Mouse (Mus musculus): ENCODE results near the gene Tmem91.
A peak's percentile ranks its signal among the peaks of the same experiment; 100 is the strongest.

Tmem91 gene

GRCm38 (mm10) chr7:25672442-25672841, 2.5 kb downstream of the Tmem91 start:
- no peak for DNase-seq (ENCODE audit: extremely low read depth, insufficient read length, low spot score)

DNA sequence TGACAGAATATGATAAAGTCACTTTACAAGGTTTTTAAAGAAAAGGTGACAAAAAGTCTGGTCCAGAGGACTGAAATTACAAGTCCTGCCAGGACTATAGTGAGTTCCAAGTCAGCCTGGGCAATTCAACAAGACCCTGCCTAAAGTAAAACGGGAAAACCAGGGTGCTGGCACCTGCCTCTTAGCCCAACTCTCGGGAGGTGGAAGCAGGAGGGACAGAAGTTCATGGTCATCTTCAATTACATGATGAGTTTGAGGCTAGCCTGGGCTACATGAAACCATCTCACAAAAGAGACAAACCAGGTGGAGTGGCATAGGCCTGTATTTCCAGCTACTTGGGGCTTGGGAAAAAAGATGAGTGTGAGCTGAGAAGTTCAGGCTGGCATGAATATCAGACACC, 3.3 kb downstream of the Tmem91 start:
- DNase-seq (ENCODE audit: extremely low read depth, insufficient read length, low spot score): no peak

DNA sequence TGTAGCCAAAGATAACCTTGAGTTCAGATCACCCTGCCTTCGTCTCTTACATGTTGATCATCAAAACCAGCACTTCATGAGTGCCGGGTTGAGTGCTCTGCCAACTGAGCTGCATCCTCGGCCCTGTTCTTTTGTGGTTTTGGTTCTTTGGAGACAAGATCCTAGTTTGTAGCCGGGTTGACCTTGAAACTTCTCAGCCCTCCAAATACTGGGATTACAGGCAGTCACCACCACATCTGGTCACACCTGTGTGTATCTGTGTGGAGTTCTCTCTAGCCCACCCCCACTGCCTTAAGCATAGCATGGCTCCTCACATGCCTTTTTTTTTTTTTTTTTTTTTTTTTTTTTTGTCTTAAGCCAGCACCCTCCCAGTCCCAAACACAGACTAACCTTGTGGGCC, 4.9 kb downstream of the Tmem91 start:
- DNase-seq (ENCODE audit: extremely low read depth, insufficient read length, low spot score): no peak

- no peak for DNase-seq (ENCODE audit: extremely low read depth, insufficient read length, low spot score)
Measured at GRCm38 (mm10) chr7:25669631-25670030, 5.3 kb downstream of the Tmem91 start.

- DNase-seq (ENCODE audit: extremely low read depth, insufficient read length, low spot score): no peak
Measured at GRCm38 (mm10) chr7:25669158-25669557, 5.8 kb downstream of the Tmem91 start.

DNA sequence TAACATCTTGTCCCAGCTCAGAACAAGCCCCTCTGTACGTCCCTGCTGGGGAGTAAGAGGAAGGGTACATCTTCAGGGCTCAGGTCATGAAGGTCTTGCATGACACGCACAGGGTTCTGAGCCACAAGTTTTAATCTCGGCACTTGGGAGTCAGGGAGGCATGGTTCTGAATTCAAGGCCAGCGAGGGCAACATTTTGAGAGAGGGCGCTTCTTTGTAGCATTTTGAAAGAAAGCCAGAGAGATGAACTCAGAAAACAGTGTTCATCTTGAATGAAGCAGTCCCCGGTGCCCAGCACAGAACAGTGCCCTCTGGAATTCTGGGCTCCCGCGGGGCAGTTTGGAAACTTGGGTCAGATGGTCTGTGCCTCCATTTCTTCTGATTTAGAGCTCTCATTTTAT, 8.6 kb downstream of the Tmem91 start:
- no peak for DNase-seq (ENCODE audit: extremely low read depth, insufficient read length, low spot score)

DNA sequence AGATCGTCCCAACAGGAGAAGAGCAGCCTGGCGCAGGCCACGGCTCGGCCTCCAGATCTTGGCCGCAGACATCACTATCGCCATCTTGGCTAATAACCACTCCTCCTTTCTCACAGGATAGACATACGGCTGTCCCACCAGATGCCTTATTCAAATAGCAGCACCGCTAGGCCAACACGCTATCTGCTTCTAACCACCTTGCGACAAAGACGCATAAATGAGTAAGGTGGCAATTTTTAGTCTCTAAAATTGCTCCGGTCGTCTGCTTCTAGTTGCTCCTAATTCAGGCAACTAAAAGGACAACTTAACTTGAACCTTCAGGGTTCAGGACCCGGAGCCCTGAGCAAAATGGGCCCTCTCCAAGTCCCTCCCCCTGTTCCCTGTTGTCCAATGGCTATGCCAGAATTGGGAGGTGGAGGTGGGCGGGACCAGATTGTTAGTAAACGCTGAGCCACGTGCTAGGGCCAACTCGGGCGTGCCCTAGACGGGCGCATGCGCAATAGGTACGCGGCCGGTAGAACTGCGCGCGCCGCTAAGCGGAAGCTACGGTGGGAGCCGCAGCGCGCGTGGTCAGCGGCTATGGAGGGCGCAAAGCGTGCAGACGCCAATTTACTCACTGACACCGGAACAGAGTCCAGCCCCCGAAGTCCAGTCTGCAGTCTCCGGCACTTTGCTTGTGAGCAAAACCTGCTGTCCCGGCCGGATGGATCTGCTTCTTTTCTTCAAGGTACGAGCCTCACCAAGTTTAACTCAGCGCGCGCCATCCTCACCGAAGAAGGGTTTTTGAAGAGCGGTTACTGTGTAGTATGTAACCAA, 16.1 kb downstream of the Tmem91 start, which contains the start of the genes Bckdha and Exosc5:
Bckdha (minus strand) TSS at position 325 of the 816 bp plus-strand sequence.
Exosc5 (plus strand) TSS at position 508 of the 816 bp plus-strand sequence.
- DNase-seq (ENCODE audit: extremely low read depth, insufficient read length, low spot score): peak; percentile 96

DNA sequence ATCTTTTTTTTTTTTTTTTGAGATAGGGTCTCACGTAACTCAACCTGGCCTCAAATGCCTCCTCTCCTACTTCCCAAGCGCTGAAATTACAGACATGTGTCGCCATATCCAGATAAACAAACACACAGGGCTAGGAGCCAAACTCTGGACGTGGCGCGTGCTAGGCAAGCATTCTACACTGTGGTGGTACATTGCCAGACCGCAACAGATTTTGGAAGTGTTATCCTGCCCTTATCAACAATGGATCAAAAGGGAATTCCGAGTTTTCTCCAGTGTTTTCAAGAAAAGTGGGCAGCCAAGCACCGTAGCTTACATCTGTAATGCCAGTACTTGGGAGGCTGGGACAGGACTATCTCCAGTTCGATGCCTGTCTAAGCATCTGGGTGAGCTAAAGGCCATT, 17.2 kb downstream of the Tmem91 start:
- no peak for DNase-seq (ENCODE audit: extremely low read depth, insufficient read length, low spot score)

DNA sequence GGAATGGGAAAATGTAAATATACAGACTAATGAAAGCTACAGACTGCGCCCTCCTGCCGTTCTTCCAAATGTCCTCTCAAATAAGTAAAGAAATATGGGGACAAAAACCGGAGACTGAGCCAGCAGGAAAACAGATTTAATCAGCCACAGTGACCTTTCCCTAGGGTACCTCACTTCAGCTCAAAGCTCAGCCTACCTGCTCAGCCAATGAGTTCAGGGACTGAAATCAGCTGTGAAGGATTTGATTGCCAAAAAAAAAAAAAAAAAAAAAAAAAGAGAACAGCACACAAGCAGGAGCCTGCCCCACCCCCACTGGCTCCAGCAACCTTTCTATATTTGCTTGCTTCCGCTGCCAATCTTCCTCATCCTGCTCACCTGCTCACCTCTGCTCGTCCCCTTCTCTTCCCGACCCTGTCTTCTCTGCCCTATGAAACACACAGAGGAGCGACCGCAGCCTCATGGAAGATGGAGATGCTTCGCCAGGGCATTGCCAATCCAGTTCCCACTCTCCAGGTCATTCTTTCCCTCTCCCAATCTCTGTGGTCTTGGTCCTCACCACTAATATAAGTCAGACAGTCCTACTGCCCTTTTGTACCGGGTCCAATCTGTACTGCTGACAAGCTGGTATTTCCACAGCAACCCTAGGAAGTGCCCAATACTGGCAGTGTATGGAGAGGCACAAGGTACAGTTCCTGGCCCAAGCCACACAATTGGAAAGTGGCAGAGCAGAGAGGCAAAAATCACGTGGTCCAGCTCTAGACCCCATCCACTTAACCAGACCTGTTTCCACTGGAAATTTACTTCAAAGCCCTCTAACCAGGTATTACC, 19.2 kb downstream of the Tmem91 start:
- no peak for DNase-seq (ENCODE audit: extremely low read depth, insufficient read length, low spot score)

DNA sequence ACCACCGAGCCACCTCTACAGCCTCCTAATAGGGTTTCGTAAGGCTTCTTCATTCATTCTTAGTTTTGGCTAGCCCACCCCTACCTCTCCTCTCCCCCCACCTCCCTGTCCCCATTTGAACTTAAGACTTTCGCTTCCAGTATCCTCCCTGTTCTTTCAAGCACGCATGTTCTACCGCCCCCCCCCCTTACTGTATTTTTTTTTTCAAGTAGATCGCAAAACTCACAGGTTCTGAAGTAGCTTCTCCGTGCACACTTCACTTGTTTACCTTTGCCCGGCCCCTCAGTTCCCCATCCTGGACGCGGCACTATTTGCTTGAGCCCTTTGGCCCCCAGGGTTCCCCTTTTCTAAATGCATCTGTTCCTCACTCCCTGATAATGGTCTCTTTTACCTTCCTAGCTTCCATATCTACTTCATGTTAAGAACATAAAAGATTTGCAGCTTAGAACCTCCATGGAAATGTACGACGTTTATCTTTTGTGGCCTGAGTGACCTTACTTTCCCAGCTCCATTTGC, 22.7 kb downstream of the Tmem91 start:
- DNase-seq (ENCODE audit: extremely low read depth, insufficient read length, low spot score): no peak

DNA sequence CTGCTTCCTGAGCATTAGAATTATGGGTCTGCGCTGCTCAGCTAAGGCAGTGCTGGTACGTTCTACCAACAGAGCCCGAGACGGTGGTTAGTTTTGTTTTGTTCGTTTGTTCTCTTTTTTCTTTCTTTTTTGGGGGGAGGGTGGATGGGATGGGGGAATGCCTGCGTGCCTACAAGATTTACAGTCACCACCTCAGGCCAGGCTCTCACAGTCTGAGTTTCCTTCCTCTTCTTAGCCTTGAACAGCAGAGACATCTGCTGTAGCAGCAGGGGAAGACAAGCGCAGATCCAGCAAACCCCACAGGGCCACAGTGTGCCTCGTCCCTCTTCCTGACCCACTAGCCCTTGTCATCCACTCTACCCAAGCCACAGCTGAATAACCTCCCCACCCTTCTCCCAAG, 23.7 kb downstream of the Tmem91 start:
- DNase-seq (ENCODE audit: extremely low read depth, insufficient read length, low spot score): no peak

DNA sequence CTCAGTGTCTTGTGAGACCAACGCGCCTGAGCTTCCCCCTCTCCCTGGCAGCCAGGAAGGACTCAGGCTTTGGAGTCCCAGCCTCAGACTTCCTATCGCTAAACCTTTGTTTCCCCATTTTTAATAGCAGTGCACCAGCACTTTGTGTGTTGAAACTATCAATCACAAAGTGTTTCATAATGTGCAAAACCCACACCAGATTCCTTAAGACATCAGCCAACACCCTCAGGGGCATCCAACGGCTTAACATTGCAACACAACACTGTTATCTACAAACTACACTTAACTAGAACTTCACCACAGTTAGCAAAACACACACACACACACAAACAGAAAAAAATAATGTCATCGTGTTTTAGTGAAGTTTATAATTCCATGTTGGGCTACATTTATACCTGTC, 25.1 kb downstream of the Tmem91 start:
- no peak for DNase-seq (ENCODE audit: extremely low read depth, insufficient read length, low spot score)

DNA sequence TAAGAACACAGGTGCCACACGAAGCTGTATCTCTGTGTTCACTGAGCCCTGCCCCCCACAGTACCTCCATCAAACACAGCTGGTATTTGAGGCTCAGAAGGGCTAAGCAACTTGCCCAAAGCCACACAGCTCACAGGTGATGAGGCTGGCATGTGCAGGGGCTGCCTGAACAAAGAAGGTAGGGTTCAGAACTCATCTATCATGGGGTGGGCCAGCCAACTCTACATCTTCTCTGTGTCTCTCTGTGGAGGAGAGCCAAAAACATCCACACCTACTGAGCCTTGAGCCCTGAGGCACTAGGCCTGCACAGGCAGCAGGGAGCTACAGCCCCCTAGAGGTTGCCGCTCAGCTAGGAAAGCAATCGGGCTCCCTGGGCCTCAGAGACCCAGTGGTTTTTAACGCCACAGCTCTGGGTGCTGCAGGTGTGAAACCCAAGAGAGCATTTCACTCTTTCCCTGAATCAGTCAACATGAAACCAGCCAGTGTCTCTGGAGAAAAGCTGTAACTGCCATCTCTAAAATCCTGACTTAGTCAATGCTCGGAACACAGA, 27.3 kb downstream of the Tmem91 start:
- DNase-seq (ENCODE audit: extremely low read depth, insufficient read length, low spot score): no peak

DNA sequence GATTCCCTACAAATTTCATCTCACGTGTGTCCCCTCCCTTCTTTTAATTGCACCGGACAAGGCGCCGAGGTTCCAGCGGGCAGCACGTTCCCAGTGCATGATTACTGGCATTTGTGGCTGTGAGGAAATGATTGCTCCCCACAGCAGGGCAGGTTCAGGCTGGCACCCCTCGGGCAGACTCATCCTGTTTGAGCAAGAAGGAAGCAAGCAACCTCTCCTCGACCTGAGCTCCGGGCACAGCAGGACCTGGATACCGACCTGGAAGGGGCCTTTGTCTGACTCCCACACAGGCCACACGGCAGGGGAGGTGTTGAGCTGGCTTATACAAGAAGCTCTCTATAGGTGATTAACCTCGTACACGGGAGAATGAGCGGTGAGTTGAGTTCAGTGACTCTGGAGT, 29.9 kb downstream of the Tmem91 start:
- no peak for DNase-seq (ENCODE audit: extremely low read depth, insufficient read length, low spot score)

- DNase-seq (ENCODE audit: extremely low read depth, insufficient read length, low spot score): no peak
Measured at GRCm38 (mm10) chr7:25644631-25645030, 30.3 kb downstream of the Tmem91 start.

DNA sequence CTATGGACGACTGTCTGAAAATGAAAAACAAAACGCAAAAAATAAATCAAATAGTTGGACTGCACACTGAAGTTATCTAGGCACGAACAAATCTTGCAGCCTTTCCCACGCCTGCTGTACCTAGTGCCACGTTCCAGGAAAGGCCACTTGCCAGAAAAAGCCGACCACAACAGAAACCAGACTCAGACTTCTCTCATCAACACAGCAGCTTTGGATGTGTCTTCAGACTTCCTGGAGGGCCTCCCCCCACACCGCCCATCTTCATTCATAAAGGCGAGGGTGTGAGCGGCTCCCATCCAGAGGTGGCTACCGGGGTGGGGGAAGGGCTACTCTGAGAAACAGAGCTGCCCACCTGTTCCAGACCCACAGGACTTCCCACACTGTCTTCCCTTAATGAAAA, 30.8 kb downstream of the Tmem91 start:
- no peak for DNase-seq (ENCODE audit: extremely low read depth, insufficient read length, low spot score)

- DNase-seq (ENCODE audit: extremely low read depth, insufficient read length, low spot score): no peak
Measured at GRCm38 (mm10) chr7:25639754-25640153, 35.2 kb downstream of the Tmem91 start.

- no peak for DNase-seq (ENCODE audit: extremely low read depth, insufficient read length, low spot score)
Measured at GRCm38 (mm10) chr7:25637099-25637498, 37.9 kb downstream of the Tmem91 start.

DNA sequence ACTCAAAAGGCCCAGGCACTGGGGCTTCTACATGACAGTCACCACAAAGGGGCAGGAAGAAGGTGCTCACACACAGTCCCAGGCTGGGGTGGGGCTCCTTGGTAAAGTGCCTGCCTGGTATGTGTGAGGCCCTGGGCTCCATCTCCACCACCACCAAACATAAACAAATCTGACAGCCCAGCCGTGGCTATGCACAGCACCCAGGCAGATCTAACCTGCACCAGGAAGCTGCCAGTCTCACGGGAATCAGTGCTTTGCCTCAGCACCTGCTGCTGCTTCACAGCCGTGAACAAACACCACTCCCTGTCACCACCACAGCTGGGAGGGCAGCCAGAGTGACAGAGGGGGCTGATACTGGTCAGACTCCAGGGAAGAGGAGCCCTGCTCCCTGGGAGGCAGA, 38.6 kb downstream of the Tmem91 start:
- DNase-seq (ENCODE audit: extremely low read depth, insufficient read length, low spot score): no peak

DNA sequence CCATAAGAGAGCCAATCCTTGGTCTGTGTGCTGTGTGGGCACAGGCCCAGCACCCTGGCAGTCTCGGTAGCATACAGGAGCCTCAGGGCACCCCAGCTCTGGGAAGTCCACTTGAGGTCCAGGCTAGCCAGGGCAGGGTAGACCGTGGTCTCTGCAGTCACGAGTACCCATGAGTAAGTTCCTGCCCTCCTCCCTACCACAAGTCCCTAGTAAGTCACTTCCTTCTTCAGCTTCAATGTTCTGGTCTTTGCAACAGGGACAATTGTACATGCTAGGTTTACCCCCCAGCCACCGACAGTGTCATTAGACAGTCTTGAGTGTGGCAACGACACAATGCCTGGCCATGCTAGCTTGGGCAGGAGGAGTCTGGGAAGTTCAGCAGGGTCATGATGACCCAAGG, 42.3 kb downstream of the Tmem91 start:
- DNase-seq (ENCODE audit: extremely low read depth, insufficient read length, low spot score): no peak

GRCm38 (mm10) chr7:25628323-25628620, 46.7 kb downstream of the Tmem91 start:
- no peak for DNase-seq (ENCODE audit: extremely low read depth, insufficient read length, low spot score)
